Mouse (Mus musculus) heart, adult 2 months (tissue): Measurements from ENCODE around the gene Zfp664. TPM values are rescaled to one million over a fixed set of nuclear protein-coding genes. Genes with fewer than 3 reads are reported as not detected.

ENCODE experiments used
- DNase-seq, 2 experiments: peaks; one replicate each; pipeline ENCODE4 v3.0.0; 2021
- H3K27ac ChIP-seq: fragments of 200-600 bp; 2 replicates; pipeline ENCODE4 v1.8.1; 2022
- H3K27me3 ChIP-seq: fragments of 200-500 bp; 2 replicates; pipeline ENCODE4 v1.6.1; 2012; ENCODE audit warnings: mild to moderate bottlenecking, low read length, inconsistent platforms, mixed read lengths; ENCODE audit not compliant: control insufficient read depth, insufficient read depth
- H3K36me3 ChIP-seq: fragments of 200-500 bp; 2 replicates; pipeline ENCODE4 v1.6.1; 2012; ENCODE audit warnings: low read length, inconsistent platforms; ENCODE audit not compliant: control insufficient read depth, insufficient read depth
- H3K4me1 ChIP-seq: fragments of 200-500 bp; 2 replicates; pipeline ENCODE4 v1.6.1; 2011; ENCODE audit warnings: low read length; ENCODE audit not compliant: control insufficient read depth, insufficient read depth
- H3K4me3 ChIP-seq: fragments of 200-600 bp; 2 replicates; pipeline ENCODE4 v1.8.1; 2022
- H3K79me2 ChIP-seq: fragments of 200-500 bp; replicated peaks from 2 replicates; pipeline ENCODE4 v1.6.1; 2012; ENCODE audit warnings: mild to moderate bottlenecking, inconsistent platforms, low read length, moderate library complexity, mixed read lengths; ENCODE audit not compliant: control insufficient read depth, insufficient read depth
- H3K9ac ChIP-seq: fragments of 200-500 bp; 2 replicates; pipeline ENCODE4 v1.6.1; 2012; ENCODE audit warnings: low read depth, mild to moderate bottlenecking, control low read depth, inconsistent platforms, low read length, mixed read lengths
- CTCF ChIP-seq: fragments of 200-600 bp; IDR thresholded peaks from 2 replicates; pipeline ENCODE4 v1.8.1; 2022; ENCODE audit warnings: antibody characterized with exemption, mild to moderate bottlenecking, moderate library complexity
- EP300 ChIP-seq: fragments of 200-500 bp; IDR thresholded peaks from 2 replicates; pipeline ENCODE4 v1.6.1; 2011; ENCODE audit warnings: low read depth, low read length, control low read depth; ENCODE audit not compliant: insufficient read depth
- POLR2A ChIP-seq: fragments of 200-500 bp; IDR thresholded peaks from 2 replicates; pipeline ENCODE4 v1.6.1; 2011; ENCODE audit warnings: mild to moderate bottlenecking, low read depth, low read length, control low read depth; ENCODE audit not compliant: insufficient read depth
- WGBS: fragments of 180-500 bp; shearing (Covaris S2); methylation state at CpG from one replicate; pipeline ENCODE4 v1.1.7; 2018; 5-methylcytosine and 5-hydroxymethylcytosine counted together
- intact Hi-C: fragments of 180-260 bp; cut with DNase I; formaldehyde crosslinking; loops from one replicate; pipeline ENCODE4 v1.15.1; 2025
- polyA plus RNA-seq: library from polyadenylated mRNA; depleted of rRNA; stranded (reverse); fragments of >200 nt; gene quantifications from 2 replicates; pipeline ENCODE4 v1.2.3, GENCODE M21; 2012
- total RNA-seq, 2 experiments: library from RNA; stranded (reverse); gene quantifications; 2 replicates each; pipeline ENCODE4 v1.2.3; 2021

Zfp664 gene
- total and polyA plus RNA-seq, 3 experiments: 12.6 to 38.6 (median 37.4) TPM

DNA sequence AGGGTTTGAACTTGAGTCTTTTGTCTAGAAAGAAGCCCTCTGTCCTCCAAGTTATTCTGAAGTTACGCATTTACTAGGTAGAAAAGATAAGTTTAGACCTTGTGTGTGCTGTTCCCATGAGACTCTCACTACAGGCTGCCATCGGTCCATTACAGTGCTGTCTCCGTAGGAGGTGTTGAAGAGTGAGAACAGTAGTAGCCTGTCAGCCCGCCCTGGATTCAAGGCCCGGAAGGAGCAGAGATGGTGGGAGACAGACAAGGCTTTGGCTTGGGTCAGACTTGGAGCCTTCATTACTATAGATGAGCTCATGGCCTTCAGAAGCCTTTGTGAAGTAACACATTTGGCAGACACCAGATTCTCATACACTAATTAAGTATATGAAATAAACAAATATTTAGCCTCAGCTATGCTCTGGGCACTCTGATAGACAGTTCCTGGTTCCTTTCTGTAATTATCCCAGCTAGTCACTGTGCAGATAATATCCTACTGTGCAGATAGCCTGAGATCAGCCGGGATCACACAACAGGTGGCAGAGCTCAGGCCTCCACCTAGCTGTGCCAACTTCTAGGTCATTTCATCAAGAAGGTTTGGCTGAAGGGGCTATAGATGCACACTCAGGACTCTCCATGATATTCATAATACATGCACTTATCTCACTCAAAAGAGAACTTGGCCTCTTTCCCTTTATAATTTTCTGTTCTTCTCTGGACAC lies 11.6 kb downstream of the Zfp664 start:
- Histone ChIP-seq H3K27me3 (no peaks in the 10 kb centered on the region), H3K4me3 (no peak overlapping the region), H3K27ac (no peak overlapping the region), H3K79me2 (peaks cover 4% of the 10 kb centered on the region), H3K36me3 (peaks cover 6% of the 10 kb centered on the region), H3K9ac (no peak overlapping the region), H3K4me1 (peaks cover 11% of the 10 kb centered on the region)
- no peak for TF ChIP-seq EP300
- TF ChIP-seq CTCF: no peak
- no peak for TF ChIP-seq POLR2A
- DNase-seq: no peak
- intact Hi-C loops: no loop called here
- WGBS: 68% methylated on average over 6 of the region's 6 CpGs

DNA sequence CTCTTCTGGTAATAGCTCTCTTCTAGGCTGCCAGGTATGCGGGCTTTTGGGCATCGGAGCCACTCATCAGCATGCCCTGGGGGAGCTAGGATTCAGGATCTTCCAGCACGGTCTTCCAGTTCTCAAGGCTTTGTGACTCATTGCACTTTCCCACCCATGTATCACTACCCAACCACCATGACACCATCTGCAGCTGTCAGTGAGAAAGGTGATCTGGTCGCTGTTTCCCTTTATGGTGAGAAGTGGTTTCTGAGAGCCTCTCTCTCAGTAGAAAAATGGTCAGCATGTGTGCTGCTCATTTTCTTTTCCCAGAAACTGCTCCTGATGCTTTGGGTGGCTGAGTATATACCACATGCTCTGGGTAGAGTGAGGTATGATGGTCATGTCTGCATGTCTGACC lies 16.8 kb downstream of the Zfp664 start:
- Histone ChIP-seq H3K79me2 (peaks cover 4% of the 10 kb centered on the region; the same call in 1 of the 2 replicates), H3K9ac (no peak overlapping the region), H3K4me3 (no peak overlapping the region), H3K4me1 (peaks cover 2% of the 10 kb centered on the region), H3K27me3 (no peaks in the 10 kb centered on the region), H3K36me3 (no peaks in the 10 kb centered on the region), H3K27ac (no peak overlapping the region)
- TF ChIP-seq EP300: no peak
- no peak for TF ChIP-seq POLR2A
- TF ChIP-seq CTCF: no peak
- DNase-seq: no peak
- WGBS: 91% methylated on average over 4 of the region's 4 CpGs
- intact Hi-C loops: no loop called here

DNA sequence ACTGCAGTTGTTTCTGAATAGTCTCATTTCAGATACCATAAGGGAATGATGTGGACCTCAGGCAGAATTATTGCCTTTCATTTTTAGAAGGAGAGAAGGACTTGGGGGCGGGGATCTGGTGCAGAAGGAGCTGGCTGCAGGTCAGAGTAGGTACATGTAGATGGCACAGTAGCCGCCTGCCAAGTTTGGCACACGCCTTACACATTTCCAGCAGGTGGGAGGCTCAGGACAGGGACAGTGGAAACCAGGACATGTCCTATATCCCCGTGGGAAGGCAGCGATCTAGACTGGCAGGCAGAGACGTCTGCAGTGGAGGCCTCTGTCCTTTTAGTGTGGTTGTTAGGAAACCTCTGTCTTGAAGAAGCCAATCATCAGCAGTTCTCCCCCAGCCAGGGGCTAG lies 17.3 kb downstream of the Zfp664 start:
- Histone ChIP-seq H3K9ac (no peak overlapping the region), H3K4me1 (peaks cover 2% of the 10 kb centered on the region; the same call in 1 of the 2 replicates), H3K79me2 (peaks cover 4% of the 10 kb centered on the region; the same call in 1 of the 2 replicates), H3K27me3 (no peaks in the 10 kb centered on the region), H3K36me3 (no peaks in the 10 kb centered on the region), H3K27ac (no peak overlapping the region), H3K4me3 (no peak overlapping the region)
- DNase-seq: no peak
- TF ChIP-seq EP300 (no peak), CTCF (no peak), POLR2A (no peak)
- intact Hi-C loops: no loop called here
- 76% methylated on average over 6 of the region's 6 CpGs for WGBS

DNA sequence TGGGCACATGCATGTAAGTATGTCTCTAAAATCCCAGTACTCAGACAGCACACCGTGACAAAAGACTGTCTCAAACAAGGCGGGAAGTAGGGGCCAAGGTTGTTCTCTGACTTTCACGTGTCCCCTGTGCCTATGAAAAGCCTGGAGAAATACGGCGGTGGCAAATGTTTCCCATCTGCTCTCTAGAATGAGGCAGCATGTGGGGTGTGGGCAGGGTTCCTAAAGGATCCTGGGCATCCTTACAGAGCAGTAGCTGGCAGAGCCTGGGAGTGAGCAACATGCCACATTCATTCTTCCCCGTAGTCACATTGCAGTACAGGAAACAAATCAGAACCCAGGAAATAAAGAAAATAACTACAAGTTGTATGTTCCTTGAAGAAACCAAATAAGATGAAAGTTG lies 21.4 kb downstream of the Zfp664 start:
- no peak overlapping the region for H3K9ac ChIP-seq
- DNase-seq: no peak
- 91% methylated on average over 6 of the region's 6 CpGs for WGBS
- intact Hi-C loops: no loop called here
- no peaks in the 10 kb centered on the region for H3K4me1 ChIP-seq
- 0 out of 2 replicates have a peak, but pooled peaks cover 2% of the 10 kb centered on the region for H3K79me2 ChIP-seq
- no peak overlapping the region for H3K4me3 ChIP-seq
- no peaks in the 10 kb centered on the region for H3K27me3 ChIP-seq
- no peak overlapping the region for H3K27ac ChIP-seq
- no peak for TF ChIP-seq EP300
- no peak for TF ChIP-seq POLR2A
- no peak for TF ChIP-seq CTCF
- no peaks in the 10 kb centered on the region for H3K36me3 ChIP-seq

DNA sequence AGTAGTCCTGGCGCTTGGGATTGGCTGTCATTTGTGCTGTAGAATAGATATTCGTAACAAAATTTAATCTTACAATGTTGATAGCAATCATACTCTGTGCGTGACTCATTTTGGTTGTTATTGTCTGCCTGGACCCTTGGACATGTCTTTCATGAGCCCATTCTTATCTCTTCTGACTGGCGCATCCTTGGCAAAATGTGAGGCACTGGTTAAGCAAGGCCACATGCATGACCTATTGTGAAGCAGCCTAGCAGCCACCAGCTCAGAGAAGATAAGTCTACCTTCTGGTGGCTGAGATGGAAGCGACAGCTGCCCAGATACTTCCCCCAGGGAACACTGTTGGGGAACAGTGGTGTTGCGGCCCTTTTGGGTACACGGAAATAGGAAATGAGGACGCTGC lies 26.2 kb downstream of the Zfp664 start:
- H3K4me1 ChIP-seq: peaks cover 4% of the 10 kb centered on the region
- intact Hi-C loops: no loop called here
- H3K4me3 ChIP-seq: no peak overlapping the region
- H3K36me3 ChIP-seq: no peaks in the 10 kb centered on the region
- no peaks in the 10 kb centered on the region for H3K27me3 ChIP-seq
- DNase-seq: no peak
- TF ChIP-seq CTCF (no peak), EP300 (no peak), POLR2A (no peak)
- WGBS: 80% methylated on average over 8 of the region's 8 CpGs
- H3K79me2 ChIP-seq: no peaks in the 10 kb centered on the region
- H3K27ac ChIP-seq: no peak overlapping the region
- H3K9ac ChIP-seq: no peak overlapping the region

DNA sequence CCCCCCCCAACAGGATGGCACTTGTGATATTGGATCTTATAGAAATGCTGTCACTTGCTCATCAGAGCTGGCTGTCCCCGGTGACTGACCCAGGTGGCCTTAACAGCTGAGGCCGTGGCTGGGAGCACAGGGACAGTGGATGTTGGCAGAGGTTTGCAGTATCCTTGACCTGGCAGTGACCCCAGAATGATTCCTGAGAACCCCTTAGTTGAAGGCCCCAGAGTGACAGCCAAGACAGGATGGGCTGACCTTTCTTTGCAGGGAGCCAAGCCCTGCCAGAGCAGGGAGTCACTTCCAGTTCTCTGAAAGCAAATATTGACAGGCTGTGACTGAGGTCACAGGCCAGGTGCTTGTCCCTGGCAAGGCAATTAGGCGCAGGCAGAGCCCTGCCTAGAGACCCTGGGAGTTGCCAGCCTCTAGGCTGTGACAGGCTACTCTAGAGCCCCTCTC lies 29.5 kb downstream of the Zfp664 start:
- no peak for DNase-seq
- WGBS: 25% methylated on average over 3 of the region's 3 CpGs

More for the DNA sequence above, 29.5 kb downstream of the Zfp664 start:
- Histone ChIP-seq H3K4me3 (no peak overlapping the region), H3K9ac (no peak overlapping the region), H3K27ac (no peak overlapping the region), H3K4me1 (peaks cover 4% of the 10 kb centered on the region), H3K36me3 (no peaks in the 10 kb centered on the region), H3K79me2 (no peaks in the 10 kb centered on the region), H3K27me3 (no peaks in the 10 kb centered on the region)
- TF ChIP-seq CTCF (no peak), POLR2A (no peak), EP300 (no peak)
- intact Hi-C loops: no loop called here
